Mouse (Mus musculus) ES-E14 (cell line): ENCODE results near the gene Selenop. TPM values are rescaled to one million over a fixed set of nuclear protein-coding genes. Genes with fewer than 3 reads are reported as not detected.
"Not testable (repeated sequence)": the region's sequence is repeated elsewhere in the genome, so short reads cannot be mapped to it uniquely, and the experiment has no call there.

Experiments used
- DNase-seq: peaks from one replicate; pipeline ENCODE4 v3.0.0-alpha.2; 2013; ENCODE audit warnings: low read depth, low spot score
- H3K27ac ChIP-seq: 2 replicates; pipeline ENCODE4 v1.5.1; 2012; ENCODE audit warnings: low read depth, mild to moderate bottlenecking, low read length, moderate library complexity, mixed read lengths; ENCODE audit not compliant: poor library complexity, insufficient read depth, severe bottlenecking
- H3K36me3 ChIP-seq: 2 replicates; pipeline ENCODE4 v1.6.1; 2012; ENCODE audit warnings: mild to moderate bottlenecking, low read length, moderate library complexity, mixed read lengths; ENCODE audit not compliant: control insufficient read depth, poor library complexity, insufficient read depth, severe bottlenecking
- H3K4me1 ChIP-seq, 2 experiments: fragments of 150-350 bp in 1 of 2; sonication (generic) in 1 of 2; 2 replicates each; pipeline ENCODE4 v1.6.1; 2012; ENCODE audit warnings: low read length in 2 of 2, mild to moderate bottlenecking in 1 of 2, mixed read lengths in 1 of 2; ENCODE audit not compliant: control insufficient read depth in 2 of 2, insufficient read depth in 2 of 2, poor library complexity in 1 of 2
- H3K4me3 ChIP-seq, 2 experiments: fragments of 150-350 bp in 1 of 2; sonication (generic) in 1 of 2; 2 replicates each; pipeline ENCODE4 v1.5.1; 2012; ENCODE audit warnings: low read length in 2 of 2, low read depth in 1 of 2, mild to moderate bottlenecking in 1 of 2, mixed read lengths in 1 of 2; ENCODE audit not compliant: insufficient read depth in 1 of 2, poor library complexity in 1 of 2, severe bottlenecking in 1 of 2
- H3K9ac ChIP-seq: 2 replicates; pipeline ENCODE4 v1.6.1; 2012; ENCODE audit warnings: low read depth, mild to moderate bottlenecking, low read length, mixed read lengths; ENCODE audit not compliant: poor library complexity, insufficient read depth, severe bottlenecking
- H3K9me3 ChIP-seq: fragments of 150-350 bp; sonication (generic); 2 replicates; pipeline ENCODE4 v1.6.1; 2012; ENCODE audit warnings: low read depth, mild to moderate bottlenecking, low read length; ENCODE audit not compliant: control insufficient read depth, insufficient read depth
- CHD2 ChIP-seq: IDR thresholded peaks from 2 replicates; pipeline ENCODE4 v1.6.1; 2014; ENCODE audit warnings: mild to moderate bottlenecking, low read depth, low read length, inconsistent platforms
- HCFC1 ChIP-seq: IDR thresholded peaks from 2 replicates; pipeline ENCODE4 v1.6.1; 2012; ENCODE audit warnings: low read length, inconsistent platforms, borderline replicate concordance; ENCODE audit not compliant: insufficient read depth
- MAFK ChIP-seq: IDR thresholded peaks from 2 replicates; pipeline ENCODE4 v1.6.1; 2014; ENCODE audit warnings: mild to moderate bottlenecking, low read depth, low read length, inconsistent platforms; ENCODE audit not compliant: insufficient read depth
- ZC3H11A ChIP-seq: IDR thresholded peaks from 2 replicates; pipeline ENCODE4 v1.6.1; 2012; ENCODE audit warnings: low read depth, mild to moderate bottlenecking, inconsistent platforms, low read length, borderline replicate concordance
- ZNF384 ChIP-seq: IDR thresholded peaks from 2 replicates; pipeline ENCODE4 v1.6.1; 2012; ENCODE audit warnings: low read depth, low read length, inconsistent platforms
- in situ Hi-C, 2 experiments: fragments of 600-800 bp; cut with MboI; formaldehyde crosslinking; loops; one replicate each; pipeline ENCODE4 v1.15.1; 2025; ENCODE audit warnings: low sequenced_read_pairs in 2 of 2, inconsistent platforms in 1 of 2; ENCODE audit not compliant: unreplicated experiment in 2 of 2
- total RNA-seq: library from RNA; depleted of rRNA; stranded (reverse); fragments of 300-350 nt; gene quantifications from 2 replicates; pipeline ENCODE4 v1.2.3, GENCODE M21; 2012; rRNA removed

Gene Selenop
- 16.5 and 21.0 TPM in 2 replicates for total RNA-seq

DNA sequence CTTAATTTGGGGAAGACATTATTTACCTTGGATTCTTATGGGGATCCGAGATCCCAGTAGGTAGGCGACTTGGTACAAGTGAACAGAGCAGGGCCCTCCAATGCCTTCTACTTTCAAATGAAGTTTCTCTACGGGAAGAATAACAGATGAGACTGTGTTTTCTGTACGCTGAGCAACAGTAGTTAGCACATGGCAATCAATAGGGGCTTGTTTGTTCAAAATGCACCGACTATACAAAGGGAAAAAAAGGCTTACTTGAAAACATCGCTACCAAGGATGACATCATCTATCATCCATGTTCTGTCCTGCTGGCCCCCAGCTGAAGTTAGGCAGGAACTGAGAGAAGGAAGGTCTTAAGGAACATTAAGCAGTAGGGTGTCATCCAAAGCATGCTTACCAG is at the start of gene Selenop:
Selenop (plus strand) TSS at position 301 of the 400 bp plus-strand sequence.
- DNase-seq = no peak
- H3K27ac ChIP-seq = no peak within 1 kb of the TSS
- H3K9ac ChIP-seq = no peak within 1 kb of the TSS
- in situ Hi-C loops = no loop called here
- no peak within 1 kb of the TSS for H3K4me3 ChIP-seq
- TF ChIP-seq ZC3H11A = no peak
- TF ChIP-seq CHD2 = no peak
- TF ChIP-seq MAFK = no peak
- TF ChIP-seq HCFC1 = no peak
- no peaks in the 10 kb centered on the region for H3K9me3 ChIP-seq
- H3K36me3 ChIP-seq = no peaks in the 10 kb centered on the region
- H3K4me1 ChIP-seq = peaks cover 0 to 11% of the 10 kb centered on the region in 2 experiments; a peak in 2 of 4 replicates

DNA sequence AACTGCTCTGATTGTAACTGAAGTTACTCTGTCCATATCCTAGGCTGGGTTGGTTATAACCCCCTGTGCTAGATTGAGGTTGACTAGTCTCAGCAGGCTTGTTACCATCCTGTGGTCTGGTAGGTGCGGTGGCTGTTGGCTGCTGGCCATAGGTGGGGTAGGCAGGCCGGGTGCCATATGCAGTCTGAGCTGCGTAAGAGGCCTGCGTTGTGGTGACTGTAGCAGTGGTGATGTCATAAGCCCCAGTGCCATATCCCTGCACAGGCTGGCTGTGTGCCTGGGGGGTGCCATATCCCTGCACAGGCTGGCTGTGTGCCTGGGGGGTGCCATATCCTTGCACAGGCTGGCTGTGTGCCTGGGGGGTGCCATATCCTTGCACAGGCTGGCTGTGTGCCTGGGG is 49.7 kb upstream of the Selenop start:
- H3K9me3 ChIP-seq, H3K4me3 ChIP-seq, in situ Hi-C loops, H3K27ac ChIP-seq, DNase-seq, H3K9ac ChIP-seq, H3K36me3 ChIP-seq, H3K4me1 ChIP-seq: not testable (repeated sequence)

DNA sequence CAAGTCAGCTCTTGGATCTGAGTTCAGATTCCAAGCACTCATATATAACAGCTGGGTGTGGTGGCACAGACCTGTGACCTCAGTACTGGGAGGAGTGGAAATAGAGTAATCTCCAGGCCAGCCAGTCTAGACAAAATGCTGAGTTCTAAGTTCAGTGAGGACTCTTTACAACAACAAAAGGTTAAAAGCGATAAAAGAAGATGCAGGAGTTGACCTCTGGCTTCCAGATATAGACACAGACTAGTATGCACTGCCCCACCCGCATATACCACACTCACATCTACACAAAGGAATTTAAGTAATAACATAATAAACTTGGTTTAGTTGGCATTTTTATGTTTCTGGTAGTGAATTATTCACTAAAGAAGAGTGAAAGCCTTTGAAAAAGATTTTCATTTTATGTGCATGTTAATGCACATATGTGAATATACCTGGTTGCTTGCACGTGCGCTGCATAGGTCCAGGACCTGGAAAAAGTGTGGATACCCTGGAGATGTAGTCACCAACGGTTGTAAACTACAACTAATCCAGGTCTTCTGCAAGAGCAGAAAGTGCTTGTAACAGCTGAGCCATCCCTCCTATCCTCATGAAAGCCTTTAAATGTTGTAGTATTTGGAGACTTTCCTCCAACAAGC is 45.4 kb upstream of the Selenop start:
- DNase-seq = no peak
- Histone ChIP-seq H3K36me3 (no peaks in the 10 kb centered on the region), H3K4me1 (no peaks in the 10 kb centered on the region), H3K9me3 (no peaks in the 10 kb centered on the region), H3K4me3 (no peak overlapping the region), H3K27ac (no peak overlapping the region), H3K9ac (no peak overlapping the region)
- in situ Hi-C loops = no loop called here
- TF ChIP-seq HCFC1 (no peak), ZC3H11A (no peak), ZNF384 (no peak), CHD2 (no peak), MAFK (no peak)

DNA sequence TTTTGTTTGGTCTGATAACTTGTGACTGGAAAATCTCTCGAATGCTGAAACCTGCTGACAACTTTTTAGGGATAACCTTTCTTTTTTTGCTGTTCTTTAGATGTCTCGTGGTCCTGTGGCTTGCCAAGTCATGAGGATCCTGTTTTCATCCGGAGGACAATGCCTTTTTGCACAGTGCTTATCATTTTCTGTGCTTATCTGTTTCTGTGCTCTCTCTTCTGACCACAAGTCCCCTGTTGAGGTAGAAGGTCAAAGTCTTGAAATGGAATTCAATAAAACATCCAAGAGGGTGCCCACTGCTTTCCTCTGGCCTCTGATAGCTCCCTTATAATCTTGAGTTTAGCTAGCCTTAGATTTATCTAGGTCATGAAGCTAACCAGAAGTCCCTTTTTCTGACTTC is 41.8 kb upstream of the Selenop start:
- no peaks in the 10 kb centered on the region for H3K4me1 ChIP-seq
- H3K4me3 ChIP-seq = no peak overlapping the region
- TF ChIP-seq ZNF384 = no peak
- TF ChIP-seq HCFC1 = no peak
- TF ChIP-seq CHD2 = no peak
- TF ChIP-seq ZC3H11A = no peak
- no peak for TF ChIP-seq MAFK
- in situ Hi-C loops = no loop called here
- H3K9ac ChIP-seq = no peak overlapping the region
- no peaks in the 10 kb centered on the region for H3K9me3 ChIP-seq
- no peak for DNase-seq
- no peaks in the 10 kb centered on the region for H3K36me3 ChIP-seq
- no peak overlapping the region for H3K27ac ChIP-seq

DNA sequence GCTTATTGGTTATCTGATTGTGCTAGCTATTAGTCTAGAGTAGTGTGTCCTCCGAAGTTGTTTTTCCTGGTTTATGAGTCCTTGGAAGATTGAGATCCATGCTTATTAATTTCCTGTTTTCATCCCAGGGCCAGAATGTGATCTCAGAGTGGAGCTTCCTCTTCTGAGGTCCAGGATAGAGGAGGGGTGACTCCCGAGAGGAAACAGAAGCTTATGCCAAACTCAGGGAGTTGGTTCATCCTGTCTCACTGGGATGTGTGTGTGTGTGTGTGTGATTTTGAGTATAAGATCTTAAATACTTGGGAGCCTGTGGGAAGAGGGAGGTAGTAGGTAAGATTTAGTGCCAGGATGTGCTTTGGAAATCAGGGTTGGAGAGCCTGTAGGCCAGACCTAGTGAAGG is 40.2 kb upstream of the Selenop start:
- no peak overlapping the region for H3K4me3 ChIP-seq
- H3K27ac ChIP-seq = no peak overlapping the region
- in situ Hi-C loops = no loop called here
- no peak overlapping the region for H3K9ac ChIP-seq
- H3K9me3 ChIP-seq = no peaks in the 10 kb centered on the region
- H3K4me1 ChIP-seq = no peaks in the 10 kb centered on the region
- DNase-seq = no peak
- TF ChIP-seq ZC3H11A = no peak
- TF ChIP-seq MAFK = no peak
- no peak for TF ChIP-seq CHD2
- TF ChIP-seq ZNF384 = no peak
- no peak for TF ChIP-seq HCFC1
- H3K36me3 ChIP-seq = no peaks in the 10 kb centered on the region
